Mouse (Mus musculus) midbrain, embryonic 16.5 days (tissue): ENCODE results near the gene Cdh26. TPM values are rescaled to one million over a fixed set of nuclear protein-coding genes. Genes with fewer than 3 reads are reported as not detected.
A peak's percentile ranks its signal among the peaks of the same experiment; 100 is the strongest.

ENCODE experiments used
- ATAC-seq: fragments of 200-750 bp; cut with Nextera tagmentation; 2 replicates; pipeline ENCODE4 v1.8.0; 2017; ENCODE audit warnings: moderate TSS enrichment
- H3K27ac ChIP-seq: fragments of 300-500 bp; sonication (generic); 2 replicates; pipeline ENCODE4 v1.5.1; 2014; ENCODE audit warnings: mild to moderate bottlenecking, low read length, mixed read lengths
- H3K27me3 ChIP-seq: fragments of 300-500 bp; sonication (generic); 2 replicates; pipeline ENCODE4 v1.6.1; 2014; ENCODE audit warnings: low read depth, low read length, mixed read lengths; ENCODE audit not compliant: control insufficient read depth, insufficient read depth
- H3K36me3 ChIP-seq: fragments of 300-500 bp; sonication (generic); 2 replicates; pipeline ENCODE4 v1.6.1; 2014; ENCODE audit warnings: mild to moderate bottlenecking, low read length, moderate library complexity, mixed read lengths; ENCODE audit not compliant: control insufficient read depth, insufficient read depth
- H3K4me1 ChIP-seq: fragments of 300-500 bp; sonication (generic); 2 replicates; pipeline ENCODE4 v1.6.1; 2014; ENCODE audit warnings: mild to moderate bottlenecking, low read length, mixed read lengths; ENCODE audit not compliant: control insufficient read depth, insufficient read depth
- H3K4me2 ChIP-seq: fragments of 300-500 bp; sonication (generic); 2 replicates; pipeline ENCODE4 v1.6.1; 2014; ENCODE audit warnings: mild to moderate bottlenecking, low read length, mixed read lengths
- H3K4me3 ChIP-seq: fragments of 300-500 bp; sonication (generic); 2 replicates; pipeline ENCODE4 v1.5.1; 2014; ENCODE audit warnings: low read depth, mild to moderate bottlenecking, low read length, moderate library complexity, mixed read lengths
- H3K9ac ChIP-seq: fragments of 300-500 bp; sonication (generic); 2 replicates; pipeline ENCODE4 v1.6.1; 2014; ENCODE audit warnings: low read depth, low read length, mixed read lengths
- H3K9me3 ChIP-seq: fragments of 300-500 bp; sonication (generic); replicated peaks from 2 replicates; pipeline ENCODE4 v1.6.1; 2014; ENCODE audit warnings: mild to moderate bottlenecking, low read length, mixed read lengths; ENCODE audit not compliant: control insufficient read depth, poor library complexity, severe bottlenecking
- WGBS: fragments of 180-500 bp; shearing (Covaris S2); extraction: QIAGEN DNeasy Blood & Tissue Kit; methylation state at CpG from one replicate; pipeline ENCODE4 v1.1.7; 2014; 5-methylcytosine and 5-hydroxymethylcytosine counted together
- polyA plus RNA-seq: library from polyadenylated mRNA; unstranded; fragments of >200 nt; fragmentation: Nextera tagmentation; extraction: Ambion mirVana; gene quantifications from 2 replicates; pipeline ENCODE4 v1.2.1, GENCODE M21; 2015

Cdh26 gene
- polyA plus RNA-seq: 0.19 and 0.20 TPM in 2 replicates

GRCm38 (mm10) chr2:178430231-178430630 is at the start of gene Cdh26:
Gene Cdh26 (plus strand): TSS chr2:178430531.
- Histone ChIP-seq H3K4me1 (no peaks in the 10 kb centered on the region), H3K4me3 (no peak within 1 kb of the TSS), H3K9ac (no peak within 1 kb of the TSS), H3K27ac (no peak within 1 kb of the TSS), H3K36me3 (no peaks in the 10 kb centered on the region), H3K9me3 (no peaks in the 10 kb centered on the region), H3K27me3 (no peaks in the 10 kb centered on the region), H3K4me2 (no peak within 1 kb of the TSS)
- 84% methylated on average over 4 of the region's 4 CpGs for WGBS
- no peak for ATAC-seq

GRCm38 (mm10) chr2:178407053-178407815 is 23.1 kb upstream of the Cdh26 start, which contains the start of gene Sycp2:
Gene Sycp2 (minus strand): TSS chr2:178407685.
- no peaks in the 10 kb centered on the region for H3K27me3 ChIP-seq
- no peaks in the 10 kb centered on the region for H3K4me1 ChIP-seq
- ATAC-seq: no peak
- H3K27ac ChIP-seq: no peak within 1 kb of the TSS
- no peaks in the 10 kb centered on the region for H3K9me3 ChIP-seq
- H3K9ac ChIP-seq: no peak within 1 kb of the TSS
- H3K4me3 ChIP-seq: no peak within 1 kb of the TSS
- 86% methylated on average over 52 of the region's 52 CpGs for WGBS
- no peaks in the 10 kb centered on the region for H3K36me3 ChIP-seq
- no peak within 1 kb of the TSS for H3K4me2 ChIP-seq

- no peak for ATAC-seq
- 59% methylated on average over 1 of the region's 1 CpGs for WGBS
- no peak overlapping the region for H3K27ac ChIP-seq
Measured at GRCm38 (mm10) chr2:178409024-178409423, 21.3 kb upstream of the Cdh26 start.

DNA sequence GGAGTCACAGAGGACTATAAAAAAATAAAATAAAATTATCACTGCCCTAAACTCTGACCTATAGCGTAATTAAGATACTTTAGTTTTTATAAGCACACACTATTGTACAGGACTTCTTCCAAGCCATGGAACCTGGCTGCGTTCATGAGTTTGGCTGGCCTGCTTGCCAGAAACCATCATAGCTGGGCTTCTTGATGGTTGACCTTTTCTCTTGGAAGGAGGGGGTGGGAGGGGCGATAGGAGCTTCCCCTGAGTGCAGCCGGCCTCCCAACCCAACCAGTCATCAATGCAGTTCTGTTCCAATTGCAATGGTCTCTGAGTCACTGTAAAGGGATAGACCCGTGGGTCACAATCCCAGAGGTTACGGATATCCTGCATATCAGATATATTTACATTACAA is 20.0 kb upstream of the Cdh26 start:
- 84% methylated on average over 6 of the region's 6 CpGs for WGBS
- H3K36me3 ChIP-seq: no peaks in the 10 kb centered on the region

More at GRCm38 (mm10) chr2:178409024-178409423, 21.3 kb upstream of the Cdh26 start:
- peaks cover 5% of the 10 kb centered on the region; the same call in 1 of the 2 replicates for H3K4me1 ChIP-seq
- H3K27me3 ChIP-seq: peaks cover 5% of the 10 kb centered on the region; the same call in 1 of the 2 replicates
- no peaks in the 10 kb centered on the region for H3K9me3 ChIP-seq
- no peak overlapping the region for H3K4me3 ChIP-seq
- no peaks in the 10 kb centered on the region for H3K36me3 ChIP-seq
- no peak overlapping the region for H3K9ac ChIP-seq
- H3K4me2 ChIP-seq: no peak overlapping the region

DNA sequence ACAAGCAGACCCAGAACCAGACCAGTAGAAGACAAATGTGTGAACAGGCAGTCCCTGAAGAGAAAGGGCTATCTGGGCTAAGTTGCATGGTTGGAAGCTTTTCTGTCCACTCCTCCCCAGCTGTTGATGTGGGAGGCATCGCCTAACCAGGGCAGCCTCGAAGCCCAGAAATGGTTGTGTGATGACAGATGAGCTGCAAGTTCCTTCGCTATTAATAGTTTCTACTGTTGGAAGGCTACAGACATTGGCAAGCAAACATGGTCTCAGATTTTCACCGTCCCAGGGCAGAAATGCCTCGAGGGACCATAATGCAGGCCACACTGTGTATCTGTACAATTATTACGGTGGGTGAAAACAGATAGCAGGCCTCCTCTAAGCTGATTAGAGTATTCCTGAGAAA is 17.7 kb upstream of the Cdh26 start:
- no peak for ATAC-seq
- peaks cover 5% of the 10 kb centered on the region; the same call in 1 of the 2 replicates for H3K27me3 ChIP-seq
- no peaks in the 10 kb centered on the region for H3K9me3 ChIP-seq
- no peak overlapping the region for H3K9ac ChIP-seq
- H3K36me3 ChIP-seq: no peaks in the 10 kb centered on the region
- peaks cover 17% of the 10 kb centered on the region; the same call in 1 of the 2 replicates for H3K4me1 ChIP-seq
- no peak overlapping the region; the same call in 1 of the 2 replicates for H3K4me2 ChIP-seq
- no peak overlapping the region for H3K27ac ChIP-seq
- no peak overlapping the region for H3K4me3 ChIP-seq
- 80% methylated on average over 6 of the region's 6 CpGs for WGBS

More for the DNA sequence above, 20.0 kb upstream of the Cdh26 start:
- H3K4me1 ChIP-seq: peaks cover 11% of the 10 kb centered on the region; the same call in 1 of the 2 replicates
- peaks cover 5% of the 10 kb centered on the region; the same call in 1 of the 2 replicates for H3K27me3 ChIP-seq
- no peak overlapping the region for H3K4me3 ChIP-seq
- no peak overlapping the region for H3K9ac ChIP-seq
- no peak overlapping the region for H3K27ac ChIP-seq
- no peak overlapping the region for H3K4me2 ChIP-seq
- H3K9me3 ChIP-seq: no peaks in the 10 kb centered on the region
- ATAC-seq: no peak

DNA sequence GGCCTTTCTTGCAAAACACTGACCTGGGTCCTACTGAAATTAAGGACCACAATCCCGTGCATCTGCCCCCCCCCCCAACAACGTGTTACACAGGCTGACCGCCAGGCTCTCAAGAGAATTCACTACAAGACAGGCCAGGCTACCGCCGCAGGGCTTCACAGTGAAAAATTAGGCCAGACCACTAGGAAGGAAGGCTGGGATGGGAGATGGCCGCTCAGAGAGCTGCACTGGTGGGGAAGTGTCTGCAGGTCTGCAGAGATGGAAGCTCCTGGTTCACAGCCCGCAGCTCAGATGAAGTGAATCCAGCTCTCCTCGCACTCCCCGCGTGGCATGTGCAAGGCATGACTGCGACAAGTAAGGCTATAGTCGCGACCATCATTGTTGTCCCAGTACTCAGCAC is 17.2 kb upstream of the Cdh26 start:
- Histone ChIP-seq H3K27ac (no peak overlapping the region), H3K4me2 (peak overlapping the region; percentile 94), H3K27me3 (peaks cover 5% of the 10 kb centered on the region; the same call in 1 of the 2 replicates), H3K9ac (peak overlapping the region; percentile 77), H3K9me3 (no peaks in the 10 kb centered on the region), H3K4me1 (peaks cover 17% of the 10 kb centered on the region; the same call in 1 of the 2 replicates), H3K36me3 (no peaks in the 10 kb centered on the region), H3K4me3 (peak overlapping the region; percentile 71)
- no peak for ATAC-seq
- 62% methylated on average over 13 of the region's 13 CpGs for WGBS

GRCm38 (mm10) chr2:178413481-178414260 is 16.7 kb upstream of the Cdh26 start:
- 19% methylated on average over 70 of the region's 75 CpGs for WGBS
- Histone ChIP-seq H3K27ac (peak overlapping the region; percentile 79; the same call in 1 of the 2 replicates), H3K9me3 (no peaks in the 10 kb centered on the region), H3K36me3 (no peaks in the 10 kb centered on the region), H3K9ac (peak overlapping the region; percentile 77), H3K4me1 (peaks cover 17% of the 10 kb centered on the region; the same call in 1 of the 2 replicates), H3K4me2 (peak overlapping the region; percentile 94), H3K4me3 (peak overlapping the region; percentile 71), H3K27me3 (peaks cover 5% of the 10 kb centered on the region; the same call in 1 of the 2 replicates)
- peak; percentile 36 for ATAC-seq

- H3K4me1 ChIP-seq: peaks cover 17% of the 10 kb centered on the region; the same call in 1 of the 2 replicates
- peak within 1 kb of the TSS; percentile 79 for H3K27ac ChIP-seq
- ATAC-seq: peak; percentile 89
- peak within 1 kb of the TSS; percentile 94 for H3K4me2 ChIP-seq
- WGBS: under 1% methylated on average over 53 of the region's 74 CpGs
- peak within 1 kb of the TSS; percentile 77 for H3K9ac ChIP-seq
- peak within 1 kb of the TSS; percentile 71 for H3K4me3 ChIP-seq
- H3K9me3 ChIP-seq: no peaks in the 10 kb centered on the region
- no peaks in the 10 kb centered on the region for H3K36me3 ChIP-seq
- peaks cover 5% of the 10 kb centered on the region; the same call in 1 of the 2 replicates for H3K27me3 ChIP-seq
Measured at GRCm38 (mm10) chr2:178414261-178415149, 15.8 kb upstream of the Cdh26 start, which contains the start of the genes Ppp1r3d and Fam217b. Gene Ppp1r3d (minus strand): TSS chr2:178414472. Gene Fam217b (plus strand): TSS chr2:178414524.
